Mouse (Mus musculus) stomach, embryonic 16.5 days (tissue): ENCODE measurements around the gene Tomm70a. TPM values are rescaled to one million over a fixed set of nuclear protein-coding genes. Genes with fewer than 3 reads are reported as not detected.

Experiments
- ATAC-seq: fragments of 200-750 bp; cut with Nextera tagmentation; 2 replicates; pipeline ENCODE4 v1.8.0; 2017; ENCODE audit warnings: moderate number of reproducible peaks, moderate TSS enrichment; ENCODE audit not compliant: insufficient read depth, low FRiP score
- H3K27ac ChIP-seq: fragments of 300-500 bp; sonication (generic); 2 replicates; pipeline ENCODE4 v1.5.1; 2014; ENCODE audit warnings: low read length
- H3K27me3 ChIP-seq: fragments of 300-500 bp; sonication (generic); 2 replicates; pipeline ENCODE4 v1.6.1; 2014; ENCODE audit warnings: low read length, control low read depth, mixed read lengths; ENCODE audit not compliant: control insufficient read depth, insufficient read depth
- H3K36me3 ChIP-seq: fragments of 300-500 bp; sonication (generic); 2 replicates; pipeline ENCODE4 v1.6.1; 2014; ENCODE audit warnings: low read length; ENCODE audit not compliant: control insufficient read depth, insufficient read depth
- H3K4me1 ChIP-seq: fragments of 300-500 bp; sonication (generic); 2 replicates; pipeline ENCODE4 v1.6.1; 2014; ENCODE audit warnings: low read length, control low read depth, mixed read lengths; ENCODE audit not compliant: control insufficient read depth, insufficient read depth
- H3K4me2 ChIP-seq: fragments of 300-500 bp; sonication (generic); 2 replicates; pipeline ENCODE4 v1.6.1; 2014; ENCODE audit warnings: low read depth, low read length, mixed read lengths
- H3K4me3 ChIP-seq: fragments of 300-500 bp; sonication (generic); replicated peaks from 2 replicates; pipeline ENCODE4 v1.5.1; 2014; ENCODE audit warnings: mild to moderate bottlenecking, low read length
- H3K9ac ChIP-seq: fragments of 300-500 bp; sonication (generic); 2 replicates; pipeline ENCODE4 v1.6.1; 2014; ENCODE audit warnings: low read length
- H3K9me3 ChIP-seq: fragments of 300-500 bp; sonication (generic); replicated peaks from 2 replicates; pipeline ENCODE4 v1.6.1; 2016; ENCODE audit warnings: low read length, control low read depth; ENCODE audit not compliant: control insufficient read depth
- WGBS: fragments of 180-500 bp; shearing (Covaris S2); extraction: QIAGEN DNeasy Blood & Tissue Kit; methylation state at CpG from one replicate; pipeline ENCODE4 v1.1.7; 2014; 5-methylcytosine and 5-hydroxymethylcytosine counted together
- polyA plus RNA-seq: library from polyadenylated mRNA; unstranded; fragments of >200 nt; fragmentation: Nextera tagmentation; extraction: Ambion mirVana; gene quantifications from 2 replicates; pipeline ENCODE4 v1.2.1, GENCODE M21; 2015

Tomm70a gene
- polyA plus RNA-seq, 1 experiment from 2014 or later, result 31.5 TPM

- H3K9ac ChIP-seq, result no peak overlapping the region
- ATAC-seq, result no peak
- H3K27ac ChIP-seq, result no peak overlapping the region
- H3K4me1 ChIP-seq, result no peaks in the 10 kb centered on the region
- no peak overlapping the region for H3K4me3 ChIP-seq
- H3K4me2 ChIP-seq, result no peak overlapping the region
- H3K9me3 ChIP-seq, result no peaks in the 10 kb centered on the region
- WGBS, result 92% methylated on average over 14 of the region's 14 CpGs
- H3K36me3 ChIP-seq, result 0 out of 2 replicates have a peak, but pooled peaks cover 4% of the 10 kb centered on the region
- H3K27me3 ChIP-seq, result no peaks in the 10 kb centered on the region
Observed at GRCm38 (mm10) chr16:57191214-57191613, 69.7 kb downstream of the Tomm70a start.

- Histone ChIP-seq H3K4me1 (no peaks in the 10 kb centered on the region), H3K9ac (no peak overlapping the region), H3K36me3 (0 out of 2 replicates have a peak, but pooled peaks cover 4% of the 10 kb centered on the region), H3K9me3 (no peaks in the 10 kb centered on the region), H3K4me3 (no peak overlapping the region), H3K4me2 (no peak overlapping the region), H3K27me3 (no peaks in the 10 kb centered on the region), H3K27ac (no peak overlapping the region)
- 87% methylated on average over 5 of the region's 5 CpGs for WGBS
- no peak for ATAC-seq
Observed at GRCm38 (mm10) chr16:57196590-57196989, 75.1 kb downstream of the Tomm70a start.

GRCm38 (mm10) chr16:57197281-57197680 is 75.8 kb downstream of the Tomm70a start:
- Histone ChIP-seq H3K9me3 (no peaks in the 10 kb centered on the region), H3K9ac (no peak overlapping the region), H3K27me3 (no peaks in the 10 kb centered on the region), H3K27ac (no peak overlapping the region), H3K4me2 (no peak overlapping the region), H3K4me1 (no peaks in the 10 kb centered on the region), H3K36me3 (0 out of 2 replicates have a peak, but pooled peaks cover 4% of the 10 kb centered on the region), H3K4me3 (no peak overlapping the region)
- WGBS, result 67% methylated on average over 3 of the region's 3 CpGs
- ATAC-seq, result no peak

Other genes starting within 250 kb of the Tomm70a start
- gene Tmem45a, start 235.5 kb upstream of the Tomm70a start, polyA plus RNA-seq, result 51.0 and 52.7 TPM in 2 replicates
- not detected in 2 replicates for gene Lnp1, start 193.6 kb upstream of the Tomm70a start, polyA plus RNA-seq
- gene Tmem45a2, start 50.3 kb upstream of the Tomm70a start, polyA plus RNA-seq, result 0.31 TPM in 1 of 2 replicates, not detected in the other
- 71.8 and 72.8 TPM in 2 replicates for gene Nit2, start 45.6 kb downstream of the Tomm70a start, polyA plus RNA-seq
- gene Tbc1d23, start 109.8 kb downstream of the Tomm70a start, polyA plus RNA-seq, result 27.8 and 27.9 TPM in 2 replicates
- gene Tmem30c, start 171.2 kb downstream of the Tomm70a start, polyA plus RNA-seq, result 0.08 TPM in 1 of 2 replicates, not detected in the other
- gene Filip1l, start 231.4 kb downstream of the Tomm70a start, polyA plus RNA-seq, result 56.2 and 60.3 TPM in 2 replicates